Mouse (Mus musculus) cerebellum, adult 2 months (tissue): ENCODE results near the gene Cxcl10.

Experiments used
- CTCF ChIP-seq: fragments of 200-500 bp; IDR thresholded peaks from 2 replicates; pipeline ENCODE4 v1.5.1; 2011; ENCODE audit warnings: low read depth, mild to moderate bottlenecking, control low read depth, low read length, moderate library complexity, borderline replicate concordance; ENCODE audit not compliant: insufficient read depth
- POLR2A ChIP-seq: fragments of 200-500 bp; IDR thresholded peaks from 2 replicates; pipeline ENCODE4 v1.6.1; 2011; ENCODE audit warnings: low read length, control low read depth, borderline replicate concordance; ENCODE audit not compliant: insufficient read depth

DNA sequence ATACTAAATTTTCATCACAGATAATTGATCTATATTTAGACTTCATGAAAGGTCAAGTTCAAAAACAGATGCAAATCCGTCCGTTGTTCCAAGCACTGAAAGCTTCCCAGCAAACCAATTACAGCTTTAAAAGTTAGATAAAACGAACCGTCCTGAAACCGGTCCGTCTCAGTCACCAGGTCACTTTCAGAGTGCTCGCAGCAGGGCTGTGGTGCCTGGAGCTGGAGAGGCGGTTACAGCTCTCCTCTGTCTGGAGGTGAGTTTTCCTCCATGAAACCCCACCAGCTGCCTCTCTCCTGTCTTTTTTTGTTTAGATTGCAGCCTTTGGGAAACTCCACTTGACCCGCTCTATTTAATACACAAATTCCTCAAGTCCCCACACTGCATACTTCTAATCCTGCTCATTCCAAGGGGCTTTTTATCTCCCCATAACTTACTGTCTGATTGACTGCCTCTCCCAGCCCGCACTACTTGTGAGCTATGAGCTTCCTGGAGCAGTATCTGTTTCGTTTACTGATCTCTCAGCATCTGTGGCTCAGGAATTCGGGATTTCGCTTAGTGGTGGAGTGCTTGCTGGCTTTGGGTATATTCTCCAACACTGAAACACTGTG, 28.2 kb upstream of the Cxcl10 start:
- no peak for TF ChIP-seq CTCF
- no peak for TF ChIP-seq POLR2A
